Mouse (Mus musculus) retina, postnatal 1 day (tissue): ENCODE data around the gene Srrt.

Experiments
- DNase-seq: peaks from one replicate; pipeline ENCODE4 v3.0.0-alpha.2; 2012

Gene Srrt

DNA sequence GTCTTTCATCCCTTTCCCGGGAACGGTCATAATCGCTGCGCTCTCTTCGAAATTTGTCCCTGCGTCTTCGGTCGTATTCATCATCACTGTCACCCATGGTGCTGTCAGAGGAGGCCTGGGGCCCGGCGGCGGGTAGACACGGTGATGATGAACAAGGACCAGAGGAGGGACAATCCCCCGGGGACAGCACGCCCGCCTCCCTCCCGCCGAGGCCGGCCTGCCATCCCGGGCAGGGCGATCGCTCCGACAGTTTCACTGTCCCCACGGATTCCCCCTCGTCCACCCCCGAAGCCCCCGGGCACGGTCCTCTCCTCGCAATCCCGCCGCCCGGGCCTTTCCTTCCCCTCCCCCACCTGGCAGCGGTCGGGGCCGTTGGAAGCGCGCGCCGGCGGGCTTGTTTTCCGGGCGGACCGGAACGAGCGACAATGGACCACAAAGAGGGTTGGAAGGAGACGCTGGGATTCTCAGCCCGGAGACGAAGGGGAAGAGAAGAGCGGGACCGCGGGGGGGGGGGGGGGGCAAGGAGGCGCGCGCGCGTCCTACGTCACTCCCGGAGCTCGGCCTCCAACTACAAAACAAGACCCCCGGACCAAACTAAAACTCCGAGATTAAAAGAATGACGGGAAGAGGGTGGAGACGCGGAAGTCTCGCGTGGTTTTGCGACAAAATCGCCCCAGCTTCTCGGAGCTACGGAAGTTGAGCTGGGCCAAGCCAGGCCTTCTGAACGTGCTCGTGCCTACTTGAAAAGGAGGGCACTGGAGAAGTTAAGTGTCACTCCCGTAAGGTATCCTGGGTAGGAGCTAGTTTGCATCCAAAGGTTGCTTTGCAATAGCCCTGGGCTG lies at the start of gene Srrt:
TSS of gene Srrt (minus strand) at position 604 of the 842 bp plus-strand sequence.
- peak; percentile 98 for DNase-seq

GRCm38 (mm10) chr5:137354091-137354490 lies 46.6 kb upstream of the Srrt start:
- no peak for DNase-seq

DNA sequence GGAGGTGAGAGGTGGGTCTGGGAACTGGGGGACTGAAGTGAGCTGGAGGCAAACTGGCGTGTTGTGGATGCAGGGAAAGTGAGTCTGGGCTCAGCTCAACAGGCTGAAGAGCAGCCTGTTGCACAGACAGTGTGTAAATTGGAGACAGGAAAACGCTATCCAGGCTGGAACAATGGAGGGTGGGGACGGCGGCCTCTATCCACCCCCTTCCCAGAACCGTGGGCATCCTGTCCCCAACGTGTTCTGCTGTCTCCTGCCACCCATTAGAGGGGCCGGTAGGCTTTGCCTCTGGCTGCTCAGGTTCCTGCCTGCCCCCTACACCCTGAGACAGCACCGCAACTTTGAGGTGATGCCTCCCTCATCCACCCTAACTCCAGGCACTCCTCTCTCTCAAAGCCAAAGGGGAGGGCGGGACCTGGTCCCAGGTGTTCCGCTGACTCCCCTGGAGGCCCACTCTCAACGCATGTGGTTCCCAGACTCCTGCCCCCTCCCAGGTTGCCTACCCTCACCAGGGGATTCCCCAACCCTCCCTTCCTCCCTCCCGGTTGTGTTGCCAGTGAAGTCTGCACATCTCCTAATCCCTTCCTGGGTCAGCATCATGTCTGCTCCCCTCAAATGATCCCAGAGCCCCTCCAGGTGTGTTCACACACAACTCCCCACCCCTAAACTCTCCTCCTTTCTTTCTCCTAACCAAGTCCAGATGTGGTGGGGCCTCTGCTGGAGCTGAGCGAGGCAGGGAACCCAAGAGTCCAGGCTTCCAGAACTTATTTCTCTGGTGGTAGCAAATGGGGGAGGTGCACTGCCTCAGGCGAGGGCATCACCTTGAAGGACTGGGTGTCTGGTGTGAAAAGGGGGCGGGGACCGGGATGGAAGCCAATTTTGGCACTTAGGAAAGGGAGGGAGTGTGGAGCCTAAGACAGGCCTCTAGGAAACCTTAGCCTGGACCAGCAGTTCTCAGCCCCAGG lies 44.8 kb upstream of the Srrt start:
- peak; percentile 38 for DNase-seq

- DNase-seq = peak; percentile 10
These were observed 43.9 kb upstream of the Srrt start for GRCm38 (mm10) chr5:137351394-137351793.

- no peak for DNase-seq
These were observed 43.5 kb upstream of the Srrt start for GRCm38 (mm10) chr5:137351058-137351380.

GRCm38 (mm10) chr5:137350205-137351057 lies 43.0 kb upstream of the Srrt start:
- peak; percentile 7 for DNase-seq

- peak; percentile 93 for DNase-seq
These were observed 42.1 kb upstream of the Srrt start, which contains the start of gene Ephb4 for GRCm38 (mm10) chr5:137349384-137350204. Ephb4 (plus strand) TSS chr5:137350109.

- DNase-seq = peak; percentile 48
These were observed 41.3 kb upstream of the Srrt start for GRCm38 (mm10) chr5:137348482-137349383.

DNA sequence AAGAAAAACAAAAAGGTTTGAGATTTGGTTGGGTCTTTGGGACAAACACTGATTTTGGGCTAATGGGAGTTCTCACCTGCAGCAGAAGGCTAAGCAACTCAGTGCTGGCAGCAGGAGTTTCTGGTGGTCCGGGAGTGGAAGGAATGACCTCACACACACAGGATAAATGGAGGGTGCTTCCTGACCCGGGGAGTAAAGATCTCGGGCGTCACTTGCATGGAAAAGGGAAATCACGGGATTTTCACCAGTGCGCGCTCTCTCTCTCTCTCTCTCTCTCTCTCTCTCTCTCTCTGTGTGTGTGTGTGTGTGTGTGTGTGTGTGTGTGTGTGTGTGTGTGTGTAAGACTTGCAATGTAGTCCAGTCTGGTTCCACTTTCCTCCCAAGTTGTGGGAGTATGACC lies 40.4 kb upstream of the Srrt start:
- DNase-seq = no peak

DNA sequence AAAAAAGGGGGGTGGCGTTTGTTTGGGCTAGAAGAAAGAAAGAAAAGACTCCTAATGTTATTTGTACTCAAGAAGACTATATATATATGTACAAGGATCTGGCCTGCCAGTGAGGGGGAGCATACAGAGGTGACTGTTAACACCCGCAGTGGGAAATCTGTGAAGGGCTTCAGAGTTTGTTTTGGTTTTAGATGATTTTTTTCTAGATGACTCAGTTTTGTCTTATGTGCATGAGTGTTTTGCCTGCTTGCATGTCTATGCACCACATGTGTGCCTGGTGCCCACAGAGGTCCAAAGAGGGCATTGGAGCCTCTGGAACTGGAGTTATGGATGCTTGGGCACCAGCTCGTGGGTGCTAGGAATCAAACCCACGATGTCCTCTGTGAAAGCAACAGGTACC lies 39.5 kb upstream of the Srrt start:
- DNase-seq = no peak

- DNase-seq = no peak
These were observed 38.9 kb upstream of the Srrt start for GRCm38 (mm10) chr5:137346388-137346787.

DNA sequence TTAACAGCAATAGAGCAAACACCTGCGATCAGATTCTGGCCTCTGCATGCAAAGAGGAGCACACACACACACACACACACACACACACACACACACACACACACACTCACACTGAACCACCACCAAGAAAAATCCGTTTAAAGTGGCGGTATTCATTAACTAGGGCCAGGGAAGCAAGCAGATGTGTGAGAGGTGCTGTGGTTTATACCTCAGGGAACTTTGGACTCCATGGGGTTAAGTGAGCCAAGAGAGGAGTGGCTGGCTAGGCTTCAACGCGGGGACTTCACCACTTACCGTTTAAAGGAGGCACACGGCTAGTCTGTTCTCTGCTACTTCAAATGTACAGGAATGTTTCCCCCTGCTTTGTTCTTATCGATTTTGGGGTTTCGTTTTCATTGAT lies 38.3 kb upstream of the Srrt start:
- no peak for DNase-seq

- no peak for DNase-seq
These were observed 36.4 kb upstream of the Srrt start for GRCm38 (mm10) chr5:137343869-137344268.

GRCm38 (mm10) chr5:137343412-137343811 lies 35.9 kb upstream of the Srrt start:
- DNase-seq = no peak

- DNase-seq = no peak
These were observed 35.0 kb upstream of the Srrt start for GRCm38 (mm10) chr5:137342407-137343012.

DNA sequence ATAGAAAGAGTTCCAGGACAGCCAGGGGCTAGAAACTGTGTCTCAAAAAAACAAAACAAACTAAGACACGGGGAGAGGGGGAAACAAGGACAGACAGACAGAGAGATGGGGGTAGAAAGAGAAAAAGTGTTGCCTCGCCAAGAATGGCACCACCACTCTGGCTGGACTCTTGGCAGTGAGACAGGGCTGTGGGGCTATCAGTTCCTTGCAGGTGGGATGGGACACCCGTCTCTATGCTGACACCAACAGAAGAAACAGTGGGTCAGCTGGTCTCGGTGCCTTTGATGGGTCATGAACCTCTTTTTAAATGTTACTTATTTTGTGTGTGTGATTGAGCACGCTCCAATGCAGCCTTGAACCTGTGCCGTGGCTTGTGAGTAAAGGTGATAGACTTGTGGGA lies 32.7 kb upstream of the Srrt start:
- DNase-seq = no peak

GRCm38 (mm10) chr5:137339290-137339979 lies 32.0 kb upstream of the Srrt start:
- peak; percentile 46 for DNase-seq

GRCm38 (mm10) chr5:137338663-137339289 lies 31.3 kb upstream of the Srrt start:
- no peak for DNase-seq

DNA sequence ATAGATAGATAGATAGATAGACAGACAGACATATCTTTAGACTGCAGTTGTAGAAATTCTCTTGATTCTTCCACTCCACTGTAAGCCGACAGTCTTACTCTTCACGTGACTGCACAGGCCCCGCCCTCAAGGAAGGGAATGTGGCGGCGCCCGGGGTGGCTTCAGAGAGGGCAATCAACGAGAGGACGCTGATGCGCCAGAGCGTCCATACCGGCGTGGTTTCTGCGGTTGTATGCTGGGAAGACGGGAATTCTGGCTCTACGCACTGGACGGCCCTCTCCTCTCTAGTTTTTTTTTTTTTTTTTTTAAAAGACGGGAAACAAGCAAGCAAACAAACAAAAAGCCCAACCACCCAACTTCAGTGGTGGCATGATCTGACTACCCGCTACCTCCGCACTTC lies 30.8 kb upstream of the Srrt start:
- peak; percentile 95 for DNase-seq
